Mouse (Mus musculus) frontal cortex, postnatal 14 days (tissue): Measurements from ENCODE around the gene Eme1.

Experiments
- DNase-seq, 2 experiments: peaks; one replicate each; pipeline ENCODE4 v3.0.0; 2022; ENCODE audit warnings: low spot score in 2 of 2

Gene Eme1

DNA sequence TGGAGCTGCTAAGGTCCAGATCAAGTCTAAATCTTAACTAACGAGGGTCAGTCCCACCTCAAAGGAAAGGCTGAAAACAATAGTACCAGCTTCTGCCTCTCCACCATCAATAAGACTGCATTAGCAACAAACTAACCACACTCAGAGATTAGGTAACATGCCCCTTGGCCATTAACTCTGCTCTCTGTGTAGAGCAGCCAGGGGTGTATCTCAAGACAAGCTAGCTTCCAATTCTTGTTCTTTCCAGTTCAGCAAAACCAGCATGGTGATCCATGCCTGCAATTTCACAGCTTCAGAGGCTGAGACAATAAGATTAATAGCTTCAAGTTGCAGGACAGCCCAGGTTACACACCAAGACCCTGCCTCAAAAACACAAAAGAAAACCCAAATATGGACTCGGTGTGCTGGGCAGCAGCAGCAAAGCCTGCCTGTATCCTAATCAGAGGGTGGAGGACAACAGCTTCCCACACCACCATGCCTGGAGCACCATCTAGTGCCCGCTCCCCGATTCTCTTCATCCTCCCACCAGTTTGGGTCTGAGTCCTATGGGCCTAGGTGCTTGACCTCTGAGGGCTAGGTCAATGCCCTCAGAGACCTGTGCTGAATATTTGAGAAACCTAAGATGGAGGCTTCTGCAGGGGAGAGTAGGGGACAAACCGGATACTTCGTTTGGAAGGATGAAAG lies 55.2 kb downstream of the Eme1 start:
- no peak for DNase-seq

- DNase-seq, result no peak
Measured at GRCm38 (mm10) chr11:94597319-94597718, 56.4 kb downstream of the Eme1 start.

DNA sequence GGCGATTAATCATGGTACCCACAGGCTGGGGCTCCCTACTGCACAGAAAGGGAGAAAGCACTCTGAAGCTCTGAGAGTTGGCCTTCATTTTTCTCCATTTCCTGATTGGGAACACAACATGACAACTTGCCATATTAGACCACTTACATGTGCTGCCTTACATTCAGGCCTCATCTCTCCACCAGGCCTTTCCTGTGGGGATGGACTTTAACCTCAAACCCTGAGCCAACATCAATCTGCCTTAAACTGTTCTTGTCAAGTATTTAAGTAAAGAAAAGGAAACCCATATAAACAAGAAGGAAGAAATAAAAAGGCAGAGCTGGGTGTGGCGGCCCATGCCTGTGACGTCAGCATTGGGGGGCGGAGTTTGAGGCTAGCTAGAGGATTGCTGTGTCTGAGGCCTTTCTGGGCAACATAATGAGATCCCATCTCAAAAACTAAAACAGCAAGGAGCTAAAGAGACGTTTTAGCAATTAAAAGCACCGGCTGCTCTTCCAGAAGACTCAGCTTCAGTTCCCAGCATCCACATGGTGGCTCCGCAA lies 57.4 kb downstream of the Eme1 start:
- DNase-seq, result no peak
